ENCODE assay signal across 9 mouse cellular contexts in genomic region chr1:72877892-72878291, GRCm38 (mm10). TPM values are rescaled to one million over a fixed set of nuclear protein-coding genes. Genes with fewer than 3 reads are reported as not detected.
A peak's percentile ranks its signal among the peaks of the same experiment; 100 is the strongest.
DNase-seq lines count a peak whose midpoint lies in the region; ATAC-seq and TF ChIP-seq lines count a peak whose summit lies in the region.
"Had no signal": no experiment of that assay in that cellular context is flagged by ENCODE, and none has a peak within 500 bp of the region (broad histone marks: within the 10 kb centered on the region; RNA-seq: fewer than 3 reads in every experiment).

No protein-coding gene starts in this region.

- peak; percentile 67; the same call in 1 of the 2 replicates for TF ChIP-seq CTCF in liver, adult 2 months (IDR thresholded peaks at IDR 0.05; ENCODE audit: low read depth, low read length)
- peak; percentile 91 for TF ChIP-seq CTCF in lung, postnatal 0 days (IDR thresholded peaks at IDR 0.05)

- no peaks in the 10 kb centered on the region for H3K79me2 ChIP-seq in liver, adult 2 months (ENCODE audit: control insufficient read depth, insufficient read depth, low read length)

- H3K4me3 ChIP-seq in liver, adult 2 months (ENCODE audit: insufficient read depth, low read depth, low read length) = no peak overlapping the region
- no peak overlapping the region for H3K4me3 ChIP-seq in lung, postnatal 0 days (ENCODE audit: low read depth, low read length)
- no peak overlapping the region for H3K4me3 ChIP-seq in stomach, embryonic 14.5 days (ENCODE audit: low read depth, low read length)
- H3K4me3 ChIP-seq: liver, embryonic 15.5 days had no signal

- no peaks in the 10 kb centered on the region for H3K9me3 ChIP-seq in lung, postnatal 0 days (ENCODE audit: low read length)
- no peaks in the 10 kb centered on the region for H3K9me3 ChIP-seq in stomach, embryonic 14.5 days (ENCODE audit: control insufficient read depth, low read depth, low read length)
- H3K9me3 ChIP-seq: liver, embryonic 15.5 days had no signal

- DNase-seq in liver, adult 2 months (ENCODE audit: extremely low read depth, low read depth, low spot score) = peak; percentile 30
- DNase-seq in liver = no peak
- peak; percentile 64 for DNase-seq in cerebellum, adult 8-10 months
- DNase-seq in kidney, adult 18-20 months = peak; percentile 62
- DNase-seq in lung, postnatal 0 days (ENCODE audit: low spot score) = peak; percentile 87
- DNase-seq in urinary bladder, adult 2 months (ENCODE audit: low spot score) = no peak

- 0% methylated on average over 3 of the region's 3 CpGs for WGBS in liver, adult 2 months
- WGBS in lung, postnatal 0 days = 3% methylated on average over 3 of the region's 3 CpGs
- WGBS in stomach, embryonic 14.5 days = 9% methylated on average over 3 of the region's 3 CpGs

- peaks cover 5% of the 10 kb centered on the region; the same call in 1 of the 2 replicates for H3K4me1 ChIP-seq in liver, adult 2 months (ENCODE audit: control insufficient read depth, insufficient read depth, low read length)
- H3K4me1 ChIP-seq in lung, postnatal 0 days (ENCODE audit: insufficient read depth, low read depth, low read length) = peaks cover 10% of the 10 kb centered on the region
- peaks cover 21% of the 10 kb centered on the region for H3K4me1 ChIP-seq in stomach, embryonic 14.5 days (ENCODE audit: control insufficient read depth, insufficient read depth, low read length)

- no peak overlapping the region for H3K27ac ChIP-seq in liver, adult 2 months (replicated peaks; ENCODE audit: insufficient read depth, low read depth, low read length)
- no peak overlapping the region for H3K27ac ChIP-seq in lung, postnatal 0 days (ENCODE audit: low read length)
- H3K27ac ChIP-seq in stomach, embryonic 14.5 days (ENCODE audit: low read length) = no peak overlapping the region; the same call in 1 of the 2 replicates
- H3K27ac ChIP-seq: liver, embryonic 15.5 days had no signal

- peak overlapping the region; percentile 23; the same call in 1 of the 2 replicates for H3K4me2 ChIP-seq in lung, postnatal 0 days (replicated peaks; ENCODE audit: low read depth, low read length)
- peak overlapping the region; percentile 27 for H3K4me2 ChIP-seq in stomach, embryonic 14.5 days (replicated peaks; ENCODE audit: low read depth, low read length)
- H3K4me2 ChIP-seq: liver, embryonic 15.5 days had no signal

- no peak for TF ChIP-seq EP300 in lung, postnatal 0 days (IDR thresholded peaks at IDR 0.05)

- no peaks in the 10 kb centered on the region for H3K36me3 ChIP-seq in liver, adult 2 months (ENCODE audit: control insufficient read depth, insufficient read depth, low read length)
- H3K36me3 ChIP-seq in lung, postnatal 0 days (ENCODE audit: insufficient read depth, low read length) = no peaks in the 10 kb centered on the region
- H3K36me3 ChIP-seq in stomach, embryonic 14.5 days (ENCODE audit: control insufficient read depth, insufficient read depth, low read length) = no peaks in the 10 kb centered on the region
- H3K36me3 ChIP-seq: liver, embryonic 15.5 days had no signal

- H3K9ac ChIP-seq in liver, adult 2 months (ENCODE audit: low read depth, low read length) = no peak overlapping the region
- no peak overlapping the region for H3K9ac ChIP-seq in lung, postnatal 0 days (replicated peaks; ENCODE audit: low read depth)
- H3K9ac ChIP-seq in stomach, embryonic 14.5 days (replicated peaks; ENCODE audit: low read depth, low read length) = no peak overlapping the region
- H3K9ac ChIP-seq: liver, embryonic 15.5 days had no signal

- H3K27me3 ChIP-seq in liver, adult 2 months (ENCODE audit: control insufficient read depth, insufficient read depth, low read length) = peaks cover 4% of the 10 kb centered on the region; the same call in 1 of the 2 replicates
- peaks cover 19% of the 10 kb centered on the region; the same call in 1 of the 2 replicates for H3K27me3 ChIP-seq in lung, postnatal 0 days (replicated peaks; ENCODE audit: insufficient read depth, low read length)
- no peaks in the 10 kb centered on the region for H3K27me3 ChIP-seq in stomach, embryonic 14.5 days (ENCODE audit: control insufficient read depth, insufficient read depth, low read length)

- peak; percentile 55; the same call in 1 of the 2 replicates for ATAC-seq in granulocyte monocyte progenitor cell, adult 5-6 weeks (replicated peaks; ENCODE audit: poor library complexity, severe bottlenecking)
- ATAC-seq in lung, postnatal 0 days = peak; percentile 64
- ATAC-seq in stomach, embryonic 14.5 days (ENCODE audit: insufficient number of reproducible peaks, insufficient read depth, low FRiP score, low read depth) = no peak

- TF ChIP-seq POLR2A in liver, adult 2 months (IDR thresholded peaks at IDR 0.05; ENCODE audit: extremely low read depth, insufficient read depth, low read length) = no peak

RNA-seq across cellular contexts. Expression of gene Igfbp5, which starts 3.2 kb away (rescaled TPM):
- 2.2 and 3.0 TPM in 2 replicates for total RNA-seq in liver, adult 2 months (2014; rRNA removed)
- 2.4 and 5.7 TPM in 2 replicates for polyA plus RNA-seq in liver, adult 2 months (2012; rRNA removed)
- total RNA-seq in granulocyte monocyte progenitor cell, adult 5-6 weeks (2014; fragmentation: Nextera tagmentation) = not detected in 2 replicates
- total RNA-seq in granulocyte monocyte progenitor cell, adult 5-6 weeks (2017) = 0.09 TPM in 1 of 2 replicates, not detected in the other
- polyA plus RNA-seq in lung, postnatal 0 days (2015; fragmentation: Nextera tagmentation; extraction: Ambion mirVana) = 30.7 and 32.6 TPM in 2 replicates
- 126 and 127 TPM in 2 replicates for polyA plus RNA-seq in stomach, embryonic 14.5 days (2014; fragmentation: Nextera tagmentation; extraction: Ambion mirVana)
- 58.6 and 85.5 TPM in 2 replicates for polyA plus RNA-seq in urinary bladder, adult 2 months (2012; rRNA removed)

RNA-seq across cellular contexts. Expression of gene Igfbp2, which starts 53.6 kb away (rescaled TPM):
- 500 and 747 TPM in 2 replicates for total RNA-seq in liver, adult 2 months (2014; rRNA removed)
- 223 and 1,009 TPM in 2 replicates for polyA plus RNA-seq in liver, adult 2 months (2012; rRNA removed)
- not detected in 2 replicates for total RNA-seq in granulocyte monocyte progenitor cell, adult 5-6 weeks (2014; fragmentation: Nextera tagmentation)
- not detected in 2 replicates for total RNA-seq in granulocyte monocyte progenitor cell, adult 5-6 weeks (2017)
- polyA plus RNA-seq in lung, postnatal 0 days (2015; fragmentation: Nextera tagmentation; extraction: Ambion mirVana) = 51.4 and 58.5 TPM in 2 replicates
- polyA plus RNA-seq in stomach, embryonic 14.5 days (2014; fragmentation: Nextera tagmentation; extraction: Ambion mirVana) = 631 and 633 TPM in 2 replicates
- 874 and 1,097 TPM in 2 replicates for polyA plus RNA-seq in urinary bladder, adult 2 months (2012; rRNA removed)

Comparison
In these comparisons a context has a peak if more than half of its experiments do, and no peak if none do; other contexts are left out.
1. DNase-seq: peak in liver, adult 2 months (single experiment), cerebellum, adult 8-10 months (single experiment), kidney, adult 18-20 months (single experiment) and lung, postnatal 0 days (single experiment); none in liver (single experiment) and urinary bladder, adult 2 months (single experiment).